Mouse (Mus musculus) erythroblast, adult 5-6 weeks (primary cell): Measurements from ENCODE around the gene Arhgdig. TPM values are rescaled to one million over a fixed set of nuclear protein-coding genes. Genes with fewer than 3 reads are reported as not detected.

ENCODE experiments used
- total RNA-seq, 2 experiments: library from RNA; stranded (forward) in 1 of 2; stranded (reverse) in 1 of 2; fragments of 150-400 nt in 1 of 2; fragments of 200-764, 138-1000 nt in 1 of 2; gene quantifications; 2 replicates each; pipeline versions ENCODE4 v1.2.3 to v1.2.4; 2015 to 2017; ENCODE audit warnings: low replicate concordance in 2 of 2

The Arhgdig gene
- total RNA-seq, 2 experiments from 2014 or later, result not detected

Other genes starting within 250 kb of the Arhgdig start
- 1.2 and 1.5 TPM in 2 replicates for gene Capn15, start 222.0 kb downstream of the Arhgdig start, total RNA-seq (2015; ENCODE audit: low replicate concordance)
- gene Capn15, start 222.0 kb downstream of the Arhgdig start, total RNA-seq (2017; ENCODE audit: low replicate concordance), result 1.4 and 2.4 TPM in 2 replicates
- not detected in 2 replicates for gene Rab11fip3, start 138.2 kb downstream of the Arhgdig start, total RNA-seq (2015; ENCODE audit: low replicate concordance)
- 0.17 and 0.42 TPM in 2 replicates for gene Rab11fip3, start 138.2 kb downstream of the Arhgdig start, total RNA-seq (2017; ENCODE audit: low replicate concordance)
- gene Decr2, start 117.4 kb downstream of the Arhgdig start, total RNA-seq (2015; ENCODE audit: low replicate concordance), result 3.1 TPM in 1 of 2 replicates, not detected in the other
- gene Decr2, start 117.4 kb downstream of the Arhgdig start, total RNA-seq (2017; ENCODE audit: low replicate concordance), result 0.42 and 3.2 TPM in 2 replicates
- gene Nme4, start 112.2 kb downstream of the Arhgdig start, total RNA-seq (2015; ENCODE audit: low replicate concordance), result 10.0 and 15.9 TPM in 2 replicates
- 4.2 and 5.2 TPM in 2 replicates for gene Nme4, start 112.2 kb downstream of the Arhgdig start, total RNA-seq (2017; ENCODE audit: low replicate concordance)
- gene Tmem8, start 94.5 kb downstream of the Arhgdig start, total RNA-seq (2015; ENCODE audit: low replicate concordance), result 9.6 and 13.2 TPM in 2 replicates
- gene Tmem8, start 94.5 kb downstream of the Arhgdig start, total RNA-seq (2017; ENCODE audit: low replicate concordance), result 4.3 and 5.0 TPM in 2 replicates
- gene Mrpl28, start 84.3 kb downstream of the Arhgdig start, total RNA-seq (2015; ENCODE audit: low replicate concordance), result 21.7 and 22.6 TPM in 2 replicates
- 10.1 and 11.0 TPM in 2 replicates for gene Mrpl28, start 84.3 kb downstream of the Arhgdig start, total RNA-seq (2017; ENCODE audit: low replicate concordance)
- 5.6 and 6.3 TPM in 2 replicates for gene Axin1, start 69.1 kb downstream of the Arhgdig start, total RNA-seq (2015; ENCODE audit: low replicate concordance)
- gene Axin1, start 69.1 kb downstream of the Arhgdig start, total RNA-seq (2017; ENCODE audit: low replicate concordance), result 29.1 and 33.9 TPM in 2 replicates
- gene Pdia2, start 8.7 kb downstream of the Arhgdig start, total RNA-seq (2015; ENCODE audit: low replicate concordance), result 6.5 TPM in 1 of 2 replicates, not detected in the other
- 0.56 and 5.1 TPM in 2 replicates for gene Pdia2, start 8.7 kb downstream of the Arhgdig start, total RNA-seq (2017; ENCODE audit: low replicate concordance)
- gene Rgs11, start 4.8 kb downstream of the Arhgdig start, total RNA-seq (2015; ENCODE audit: low replicate concordance), result not detected in 2 replicates
- gene Rgs11, start 4.8 kb downstream of the Arhgdig start, total RNA-seq (2017; ENCODE audit: low replicate concordance), result 1.7 TPM in 1 of 2 replicates, not detected in the other
- gene Fam234a, start 36.5 kb upstream of the Arhgdig start, total RNA-seq (2015; ENCODE audit: low replicate concordance), result 2.3 and 4.2 TPM in 2 replicates
- 2.4 and 4.8 TPM in 2 replicates for gene Fam234a, start 36.5 kb upstream of the Arhgdig start, total RNA-seq (2017; ENCODE audit: low replicate concordance)
- gene Luc7l, start 45.1 kb upstream of the Arhgdig start, total RNA-seq (2015; ENCODE audit: low replicate concordance), result 11.7 and 16.3 TPM in 2 replicates
- gene Luc7l, start 45.1 kb upstream of the Arhgdig start, total RNA-seq (2017; ENCODE audit: low replicate concordance), result 18.1 and 27.2 TPM in 2 replicates
- 0.42 and 1.7 TPM in 2 replicates for gene Neurl1b, start 207.0 kb upstream of the Arhgdig start, total RNA-seq (2015; ENCODE audit: low replicate concordance)
- 0.14 and 0.77 TPM in 2 replicates for gene Neurl1b, start 207.0 kb upstream of the Arhgdig start, total RNA-seq (2017; ENCODE audit: low replicate concordance)